23 mouse cellular contexts compared by ENCODE assay signal in the genomic region with DNA sequence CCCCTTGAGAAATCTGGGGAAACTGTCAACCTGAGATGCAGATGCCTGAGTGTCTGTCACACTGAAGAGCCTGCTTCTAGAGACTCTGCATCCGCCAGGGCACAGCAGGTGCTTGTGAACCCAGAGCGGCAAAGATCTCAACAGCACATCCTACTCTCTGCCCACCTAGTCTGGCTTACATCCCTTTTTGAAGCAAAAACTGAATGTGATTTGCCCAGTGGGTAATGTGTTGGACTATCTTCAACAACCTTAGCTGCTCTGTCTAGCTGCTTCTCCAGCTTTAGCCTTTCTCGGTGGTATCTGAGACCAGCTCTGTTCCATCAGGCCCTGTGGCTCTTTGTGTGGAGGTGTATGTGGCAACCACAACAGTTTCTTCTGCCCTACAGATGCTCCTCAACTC.
"Had no signal": no experiment of that assay in that cellular context is flagged by ENCODE, and none has a peak within 500 bp of the region (broad histone marks: within the 10 kb centered on the region; RNA-seq: fewer than 3 reads in every experiment).

No protein-coding gene starts in this region.

- H3K4me3 ChIP-seq: intestine, embryonic 15.5 days; limb, embryonic 12.5 days; limb, embryonic 15.5 days; midbrain, embryonic 13.5 days had no signal

- H3K36me3 ChIP-seq: intestine, embryonic 15.5 days; limb, embryonic 12.5 days; limb, embryonic 15.5 days; midbrain, embryonic 13.5 days had no signal

- H3K27me3 ChIP-seq: intestine, embryonic 15.5 days; limb, embryonic 12.5 days; limb, embryonic 15.5 days; midbrain, embryonic 13.5 days had no signal

- ATAC-seq: intestine, embryonic 15.5 days; liver, postnatal 0 days; lung, postnatal 0 days; midbrain, embryonic 13.5 days; midbrain, embryonic 16.5 days had no signal

- H3K9me3 ChIP-seq: intestine, embryonic 15.5 days; limb, embryonic 12.5 days; limb, embryonic 15.5 days; midbrain, embryonic 13.5 days had no signal

- H3K27ac ChIP-seq: intestine, embryonic 15.5 days; limb, embryonic 12.5 days; limb, embryonic 15.5 days; liver, embryonic 14.5 days; macrophage; midbrain, embryonic 13.5 days; stomach, postnatal 0 days had no signal

- DNase-seq: kidney, adult 18-20 months; kidney, adult 9 months; kidney, postnatal 14 days; kidney, postnatal 4 days; layer of hippocampus, adult 9-11 months; left cerebral cortex, postnatal 4 days; liver, postnatal 0 days; lung, embryonic 14.5 days; retina, postnatal 1 day; right cerebral cortex, postnatal 4 days; thymus, adult 2 months; thymus, postnatal 14 days; thymus, postnatal 4 days had no signal

- H3K9ac ChIP-seq: intestine, embryonic 15.5 days; limb, embryonic 12.5 days; limb, embryonic 15.5 days; liver, embryonic 14.5 days; liver, postnatal 0 days; lung, embryonic 14.5 days; midbrain, embryonic 13.5 days had no signal

- H3K4me2 ChIP-seq: intestine, embryonic 15.5 days; limb, embryonic 12.5 days; limb, embryonic 15.5 days; liver, embryonic 11.5 days; lung, embryonic 14.5 days; midbrain, embryonic 13.5 days had no signal
